Mouse (Mus musculus): ENCODE measurements around the gene Stk24. TPM values are rescaled to one million over a fixed set of nuclear protein-coding genes. Genes with fewer than 3 reads are reported as not detected.

Stk24 gene
- total RNA-seq, 1 experiment from 2014 or later, result 95.8 TPM

DNA sequence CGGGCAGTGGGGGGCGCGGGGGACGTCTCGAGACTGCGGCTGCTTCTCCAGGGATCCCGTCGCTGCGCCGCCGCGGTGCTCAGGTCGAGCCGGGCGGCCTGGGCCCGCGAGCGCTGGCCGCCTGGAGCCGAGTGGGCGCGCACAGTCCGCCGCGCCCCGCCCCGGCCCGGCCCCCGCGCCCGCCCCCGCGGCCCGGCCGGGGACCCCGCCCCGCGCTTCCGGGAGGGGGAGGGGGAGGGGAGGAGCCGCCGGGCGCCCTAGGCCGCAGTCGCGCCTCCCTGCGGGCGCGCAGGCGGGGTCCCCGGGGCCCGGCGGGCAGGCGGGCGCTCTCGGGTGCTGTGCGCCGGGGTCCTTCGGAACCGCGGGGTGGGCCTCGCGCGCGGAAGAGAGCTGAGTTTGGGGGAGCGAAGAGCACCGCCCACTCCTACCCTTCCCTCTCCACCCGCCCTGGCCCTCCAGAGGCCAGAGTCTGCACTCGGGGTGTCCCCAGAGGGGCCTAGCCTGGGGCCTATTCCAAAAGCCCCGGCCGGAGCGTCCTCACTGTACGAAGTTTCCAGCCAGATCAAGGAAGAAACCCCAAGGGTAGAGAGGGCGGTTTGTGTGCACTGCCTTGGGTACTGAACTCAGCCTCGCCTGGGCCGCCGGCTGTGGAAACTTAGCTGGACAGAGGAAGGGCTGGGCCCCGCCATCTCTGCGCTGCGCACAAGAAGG lies 540 bp downstream of the Stk24 start:
- peak; percentile 93 for DNase-seq

DNA sequence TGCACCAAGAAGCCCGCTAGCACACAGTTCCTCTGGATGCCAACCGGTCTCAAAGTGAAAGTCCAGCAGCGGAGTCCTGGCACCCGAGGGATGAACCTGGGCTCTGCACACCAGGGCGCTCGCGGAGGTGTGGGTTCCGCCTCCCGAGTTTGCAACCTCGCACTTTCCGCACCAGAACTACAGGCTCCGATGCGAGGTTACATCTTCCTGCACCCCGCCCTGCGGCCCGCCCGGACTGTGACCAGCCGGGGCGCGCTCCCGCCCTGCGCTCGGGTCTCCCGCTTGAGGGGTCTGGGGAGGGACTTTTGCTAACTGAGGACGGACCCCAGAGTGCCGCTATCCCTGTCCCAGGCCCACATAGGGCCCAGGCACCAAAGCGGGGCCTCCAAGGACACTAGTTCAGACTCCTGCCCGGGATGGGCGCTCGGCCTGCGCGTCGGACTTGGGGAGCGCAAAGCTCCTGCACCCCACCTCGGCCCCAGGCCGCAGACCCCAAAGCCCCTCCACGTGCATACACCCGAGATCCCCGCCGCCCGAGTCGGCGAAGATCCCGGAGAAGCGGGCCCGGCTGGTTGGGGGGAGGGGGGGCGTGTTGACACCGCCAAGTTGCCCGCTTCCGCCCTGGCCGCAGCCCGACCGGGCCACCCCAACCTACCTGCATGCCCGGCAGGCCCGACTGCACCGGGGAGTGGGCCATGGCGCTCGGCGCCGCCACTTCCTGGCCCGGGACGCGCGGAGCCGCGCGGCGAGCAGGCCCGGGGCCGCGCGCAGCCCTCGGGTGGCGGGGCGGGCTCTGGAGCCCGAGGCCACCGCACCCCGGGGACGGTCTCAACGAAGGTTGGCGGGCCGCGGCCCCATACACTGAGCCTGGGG lies 1.3 kb downstream of the Stk24 start:
- DNase-seq, result peak; percentile 81

DNA sequence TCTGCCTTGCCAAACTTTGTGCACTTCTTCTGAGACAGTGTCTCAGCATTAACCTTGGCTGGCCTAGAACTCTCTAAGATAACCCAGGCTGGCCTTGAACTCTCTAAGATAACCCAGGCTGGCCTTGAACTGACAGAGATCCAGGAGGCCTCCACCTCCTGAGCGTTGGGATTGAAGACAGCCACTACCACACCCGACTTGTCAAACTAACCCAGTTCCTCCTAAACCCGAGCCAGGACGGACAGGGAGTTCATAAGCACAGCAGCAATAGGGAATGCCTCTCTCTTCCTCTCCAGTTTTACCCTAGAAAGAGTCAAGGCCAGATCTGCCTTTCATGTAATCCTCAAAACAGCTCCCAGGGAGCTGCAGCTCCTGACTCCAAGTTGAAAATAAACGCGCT lies 3.2 kb downstream of the Stk24 start:
- DNase-seq, result no peak

DNA sequence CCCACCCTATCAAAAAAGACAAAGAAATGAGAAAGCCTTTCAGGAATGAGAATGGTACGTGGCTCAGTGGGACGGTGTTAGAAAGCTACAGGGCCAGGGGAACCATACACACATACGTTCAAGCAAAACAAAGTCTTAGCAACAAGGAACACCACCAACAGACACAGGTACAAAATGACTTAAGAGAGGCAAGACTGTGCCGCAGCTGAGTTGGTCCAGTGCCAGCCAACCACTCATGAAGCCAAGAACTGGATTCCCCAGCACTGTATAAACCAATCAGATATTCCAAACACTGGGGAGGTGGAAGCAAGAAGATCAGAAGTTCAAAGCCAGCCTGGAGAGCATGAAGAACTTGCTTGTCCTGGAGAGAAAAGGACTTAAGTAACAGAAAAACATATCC lies 5.9 kb downstream of the Stk24 start:
- DNase-seq, result no peak

DNA sequence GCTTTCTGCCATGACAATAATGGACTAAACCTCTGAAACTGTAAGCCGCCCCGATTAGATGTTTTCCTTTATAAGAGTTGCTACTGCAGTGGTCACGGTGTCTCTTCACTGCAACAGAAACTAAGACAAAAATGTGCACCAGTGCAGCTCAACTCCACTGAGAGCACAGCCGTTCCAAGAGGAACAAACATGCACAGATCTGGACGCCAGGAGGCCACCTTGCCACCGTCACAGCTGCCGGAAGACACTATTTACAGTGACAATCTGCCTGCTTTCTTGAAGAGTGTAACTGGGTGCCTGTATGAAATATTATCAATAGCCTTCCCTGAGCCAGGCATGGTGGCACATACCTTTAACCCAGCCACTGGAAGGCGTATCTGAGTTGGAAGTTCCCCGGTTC lies 6.8 kb downstream of the Stk24 start:
- no peak for DNase-seq

DNA sequence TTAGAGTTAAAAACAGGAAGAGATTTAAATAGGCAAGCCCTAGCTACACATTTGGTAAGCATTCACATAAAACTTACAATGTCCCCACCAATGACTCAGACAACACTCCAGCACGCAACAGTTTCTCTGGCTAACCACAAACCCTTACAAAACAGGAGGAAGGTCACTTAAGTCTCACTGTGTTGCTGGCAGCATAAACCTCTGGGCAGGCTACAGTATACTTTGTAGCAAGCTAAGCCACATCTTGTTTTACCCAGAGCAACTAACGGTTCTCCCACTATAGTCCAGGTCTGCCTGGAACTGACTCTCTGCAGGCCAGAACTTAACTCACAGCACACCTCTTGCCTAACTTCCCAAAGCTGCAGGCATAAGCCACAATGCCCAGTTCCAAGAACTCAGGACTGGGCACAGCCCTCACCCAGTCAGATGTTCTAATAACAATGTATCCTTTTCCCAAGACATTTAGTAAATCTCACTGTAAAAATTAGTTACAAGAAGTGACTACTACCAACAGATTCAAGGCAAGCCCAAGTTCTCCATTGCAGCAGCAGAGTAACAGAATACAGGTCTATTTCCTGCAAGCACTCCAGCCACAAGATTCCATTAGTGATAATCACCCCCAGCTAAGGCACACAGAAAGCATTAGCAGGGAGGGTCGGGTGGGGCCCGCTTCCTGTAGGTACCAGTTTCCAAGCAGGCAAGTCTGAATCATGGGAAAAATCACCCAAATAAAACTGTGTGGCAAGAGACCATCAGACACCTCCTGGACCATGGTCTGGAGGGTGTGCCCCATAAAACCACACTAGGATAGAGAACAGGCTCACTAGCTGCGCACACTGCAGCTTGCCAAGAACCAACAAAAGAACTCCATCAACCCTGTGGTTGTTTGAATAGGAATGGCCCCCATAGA lies 7.6 kb downstream of the Stk24 start:
- DNase-seq, result peak; percentile 60

DNA sequence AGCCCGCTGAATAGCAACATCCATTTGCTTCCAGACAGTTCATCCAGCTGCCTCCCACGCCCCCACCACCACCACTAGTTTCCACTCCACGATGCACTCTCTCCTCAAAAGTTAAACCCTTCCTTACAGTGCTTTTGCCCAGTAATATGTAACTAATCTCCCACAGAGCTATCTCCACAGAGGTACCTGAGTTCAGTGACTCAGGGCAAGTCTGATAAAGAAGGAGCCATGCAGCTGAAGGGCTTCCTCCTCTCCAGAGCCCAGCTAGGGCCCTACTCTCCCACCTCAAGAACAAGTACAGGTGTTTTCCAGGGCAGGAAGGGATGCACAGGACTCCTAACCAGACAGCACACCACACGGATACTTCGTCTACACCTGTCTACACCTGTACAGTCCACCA lies 10.4 kb downstream of the Stk24 start:
- DNase-seq, result no peak

DNA sequence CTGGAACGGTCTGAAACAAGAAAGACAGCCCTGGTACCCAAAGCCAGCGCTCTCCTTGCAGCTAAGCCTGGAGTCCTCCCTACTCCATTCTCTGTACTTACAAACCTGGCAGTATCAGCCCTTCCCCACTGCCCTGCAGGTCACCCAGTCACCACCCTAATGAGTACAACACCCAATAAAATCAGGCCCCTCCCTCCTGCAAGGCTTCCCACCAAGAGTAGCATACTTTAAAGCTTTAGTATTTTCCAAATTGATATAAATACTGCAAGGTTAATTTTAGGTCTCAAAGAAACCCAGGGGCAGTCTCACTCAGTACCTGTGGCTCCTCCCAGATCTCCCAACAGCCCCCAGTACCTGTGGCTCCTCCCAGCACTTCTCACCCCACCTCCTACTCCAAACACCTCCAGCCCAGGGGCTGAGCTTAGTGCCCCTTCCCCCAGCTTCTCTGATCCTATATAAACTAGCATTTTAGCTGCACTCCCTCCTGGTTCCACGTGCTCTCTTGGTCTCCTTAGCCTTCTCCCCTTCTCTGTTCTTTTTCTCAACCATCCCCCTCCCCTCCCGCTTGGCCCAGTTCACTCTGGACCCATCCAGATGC lies 11.6 kb downstream of the Stk24 start:
- no peak for DNase-seq

DNA sequence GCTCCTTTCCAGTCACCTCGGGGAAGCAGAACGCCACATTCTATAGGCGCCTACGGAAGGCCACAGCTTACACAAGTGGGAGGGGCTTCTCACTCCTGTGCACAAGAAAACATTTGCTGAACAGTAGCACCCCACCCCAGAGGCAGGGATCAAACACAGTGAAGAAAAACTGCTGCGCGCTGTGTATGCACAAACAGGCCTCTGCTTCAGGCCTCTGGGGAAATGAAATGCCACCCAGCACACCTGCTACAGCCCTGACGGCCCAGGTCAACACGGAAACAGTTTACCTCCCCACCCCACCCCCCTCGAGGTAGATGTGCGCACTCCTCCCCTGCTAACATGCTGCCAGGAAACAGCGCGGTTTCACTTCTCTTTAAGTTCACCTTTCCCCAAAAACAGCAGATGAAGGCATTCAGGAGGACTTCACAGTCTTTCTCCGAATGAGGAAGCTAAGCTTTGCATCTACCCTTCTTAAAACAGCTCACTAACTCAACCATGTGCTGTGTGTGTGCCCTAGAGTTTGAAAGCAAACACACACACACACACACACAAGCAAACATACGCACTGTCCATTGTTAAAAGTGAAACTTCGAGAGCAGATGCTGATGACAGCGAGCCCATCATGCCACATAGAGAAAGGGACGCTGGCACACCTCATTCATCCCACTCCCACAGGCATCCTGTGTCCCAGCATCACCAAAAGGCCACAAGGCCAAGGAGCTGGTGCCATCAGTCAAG lies 13.7 kb downstream of the Stk24 start:
- DNase-seq, result no peak

DNA sequence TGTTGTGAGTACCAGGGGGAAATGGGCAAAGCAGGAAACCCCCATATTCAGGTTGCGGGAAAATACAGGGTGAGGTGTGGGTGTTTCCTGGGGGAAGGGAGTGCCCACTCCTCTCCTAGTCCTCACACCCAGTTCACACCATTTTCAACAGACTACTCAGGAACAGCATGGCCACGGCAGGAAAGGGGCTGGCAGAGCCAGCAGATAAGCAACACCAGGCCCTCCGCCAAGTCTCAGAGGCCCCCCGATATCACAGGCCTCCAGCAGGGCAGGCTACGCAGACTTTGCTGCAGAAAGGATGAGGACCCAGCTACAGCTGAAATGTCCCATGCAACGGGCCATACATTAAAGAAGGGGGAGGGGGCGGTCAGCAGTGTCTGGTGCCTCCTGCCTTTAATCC lies 14.4 kb downstream of the Stk24 start:
- DNase-seq, result no peak

DNA sequence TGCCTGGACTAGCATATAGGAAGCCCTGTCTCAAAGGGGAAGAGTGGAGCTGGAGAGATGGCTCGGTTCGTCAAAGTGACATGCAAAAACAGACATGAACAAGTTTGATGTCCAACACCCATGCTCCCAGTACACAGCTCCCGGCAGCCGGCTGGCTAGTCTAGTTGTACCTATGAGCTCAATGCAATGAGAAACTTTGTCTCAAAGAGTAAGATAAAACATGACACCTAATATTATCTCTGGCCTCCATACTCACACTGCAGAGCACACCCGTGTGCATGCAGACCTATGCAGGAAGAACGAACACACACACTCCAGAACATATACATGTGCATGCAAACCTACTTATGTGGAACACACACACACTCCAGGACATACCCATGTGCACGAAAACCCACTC lies 15.5 kb downstream of the Stk24 start:
- DNase-seq, result no peak

DNA sequence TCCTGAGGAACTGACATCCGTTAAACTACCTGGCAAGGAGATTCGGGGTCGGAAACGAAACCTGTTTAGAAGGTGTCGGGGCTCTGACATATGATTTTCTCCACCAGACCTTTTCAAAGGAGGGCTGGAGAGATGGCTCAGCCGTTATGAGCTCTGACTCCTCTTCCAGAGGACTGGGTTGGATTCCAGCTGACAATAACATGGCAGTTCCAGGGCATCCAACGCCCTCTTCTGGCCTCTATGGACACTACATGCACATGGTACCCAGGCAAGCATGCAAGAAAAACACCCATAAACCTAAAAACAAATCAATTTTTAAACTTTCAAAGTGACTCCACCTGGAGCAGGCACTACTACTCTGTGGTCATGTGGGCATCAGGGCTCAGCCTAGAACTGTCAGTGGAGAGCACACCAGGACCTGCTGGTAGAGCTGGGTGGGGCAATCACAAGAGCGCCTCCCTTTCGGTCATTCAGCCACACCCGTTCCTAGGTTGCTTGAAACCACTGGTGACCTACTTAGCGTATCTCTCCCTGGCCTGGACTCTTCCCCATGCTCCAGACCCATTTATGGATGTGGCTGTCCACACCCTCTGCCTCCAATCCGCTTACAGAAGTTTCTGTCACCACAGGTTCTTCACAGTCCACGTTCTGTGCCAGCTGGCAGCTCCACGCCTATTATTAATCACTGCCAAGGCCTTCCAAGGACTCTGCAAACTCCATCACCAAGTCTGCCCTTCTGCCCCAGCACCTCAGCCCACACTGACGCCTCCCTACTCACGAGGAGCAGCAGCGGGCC lies 18.3 kb downstream of the Stk24 start:
- DNase-seq, result peak; percentile 92

DNA sequence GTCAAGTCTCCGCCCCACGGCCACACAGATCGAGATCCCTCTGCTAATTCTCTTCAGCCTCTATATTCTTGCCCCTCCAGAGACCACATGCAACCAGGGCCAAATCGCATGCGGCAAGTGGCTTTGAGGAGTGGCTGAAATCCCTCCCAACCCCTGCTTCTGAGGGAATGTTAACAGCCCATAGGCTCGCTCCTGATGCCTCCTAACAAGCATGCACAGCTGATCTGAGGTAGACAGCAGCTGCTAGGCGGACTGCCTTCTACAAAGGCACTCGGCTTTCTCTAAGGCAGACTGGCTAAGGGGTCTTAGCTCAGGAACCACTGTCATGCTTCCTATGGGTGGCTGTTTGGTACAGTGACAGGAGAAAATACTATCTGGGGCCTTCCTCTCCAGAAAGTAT lies 20.0 kb downstream of the Stk24 start:
- no peak for DNase-seq

DNA sequence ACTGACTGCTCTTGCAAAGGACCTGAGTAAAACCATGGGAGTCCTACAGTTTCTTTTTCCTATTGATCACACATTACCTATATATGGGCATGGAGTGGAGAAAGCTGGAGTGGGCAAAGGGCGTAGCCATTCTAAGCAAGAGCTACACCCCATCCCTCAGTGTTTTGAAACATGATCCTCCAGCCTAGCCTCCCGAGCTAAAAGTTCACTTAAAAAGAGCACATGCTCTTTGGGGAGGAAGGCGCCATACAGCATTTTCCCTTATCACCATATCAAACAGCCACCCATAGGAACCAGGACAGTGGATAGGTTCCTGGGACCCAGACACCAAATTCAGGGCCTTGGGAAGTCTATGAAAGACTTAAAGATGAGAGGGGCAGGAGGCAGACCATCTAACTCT lies 20.8 kb downstream of the Stk24 start:
- no peak for DNase-seq

DNA sequence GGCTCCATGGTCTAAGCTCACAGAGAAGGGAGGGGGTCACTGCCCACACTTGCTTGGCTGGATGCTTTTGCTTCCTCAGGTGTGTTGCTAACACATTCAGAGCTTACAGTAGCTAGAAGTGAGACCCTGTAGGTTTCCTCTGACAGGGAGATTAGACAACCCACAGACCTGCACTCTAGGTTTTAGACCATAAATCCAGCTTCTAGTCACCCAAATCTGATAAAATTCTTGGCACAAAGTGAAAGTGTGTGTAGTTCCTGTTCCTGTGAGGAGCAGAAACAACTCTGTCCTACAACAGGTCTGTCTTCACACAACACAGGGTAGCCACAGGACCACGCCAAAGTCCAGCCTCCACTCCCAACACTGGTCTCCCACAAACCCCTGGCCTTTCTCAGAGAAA lies 21.5 kb downstream of the Stk24 start:
- DNase-seq, result no peak

DNA sequence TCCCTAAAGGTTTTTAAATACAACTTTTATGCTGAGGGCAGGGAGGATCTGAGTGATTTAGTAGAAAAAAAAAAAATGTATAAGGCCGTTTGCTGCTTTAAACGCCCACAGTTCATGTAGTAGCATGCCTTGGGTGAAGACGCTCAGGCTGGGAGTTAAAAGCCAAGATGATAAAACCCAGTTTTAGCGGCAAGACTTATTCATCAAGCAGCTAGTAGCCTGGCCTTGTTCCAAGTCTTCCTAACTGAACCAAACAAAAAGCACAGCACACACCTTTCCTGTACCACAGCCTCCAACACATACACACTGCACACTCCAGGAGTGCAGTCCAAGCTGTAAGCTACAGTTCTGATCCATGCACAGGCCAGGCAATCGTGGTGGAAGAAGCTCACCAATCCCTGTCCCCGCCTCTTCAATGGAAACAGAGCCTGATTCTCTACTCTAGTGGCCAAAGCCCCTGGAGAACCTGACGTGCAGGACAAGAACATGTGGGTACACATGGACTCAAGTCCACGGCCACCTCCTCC lies 23.4 kb downstream of the Stk24 start:
- no peak for DNase-seq

DNA sequence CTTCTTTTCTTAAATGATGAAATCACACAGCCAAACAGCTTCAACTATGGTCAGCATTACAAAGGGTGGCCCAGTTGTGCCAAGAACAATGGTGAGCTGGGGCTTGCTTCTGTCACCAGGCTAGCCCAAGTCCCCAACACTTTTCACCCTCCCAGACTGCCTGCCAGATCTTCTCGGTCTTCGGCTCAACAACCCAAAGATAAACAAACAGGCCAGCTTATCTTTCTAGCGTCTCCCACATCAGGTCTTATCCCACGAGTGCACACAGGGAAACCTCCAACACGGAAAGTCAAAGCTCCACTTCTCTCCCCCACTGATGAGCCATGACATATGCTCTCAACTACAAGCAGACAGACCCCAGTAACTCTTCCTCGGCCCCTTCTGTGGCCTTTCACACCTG lies 24.1 kb downstream of the Stk24 start:
- DNase-seq, result no peak

DNA sequence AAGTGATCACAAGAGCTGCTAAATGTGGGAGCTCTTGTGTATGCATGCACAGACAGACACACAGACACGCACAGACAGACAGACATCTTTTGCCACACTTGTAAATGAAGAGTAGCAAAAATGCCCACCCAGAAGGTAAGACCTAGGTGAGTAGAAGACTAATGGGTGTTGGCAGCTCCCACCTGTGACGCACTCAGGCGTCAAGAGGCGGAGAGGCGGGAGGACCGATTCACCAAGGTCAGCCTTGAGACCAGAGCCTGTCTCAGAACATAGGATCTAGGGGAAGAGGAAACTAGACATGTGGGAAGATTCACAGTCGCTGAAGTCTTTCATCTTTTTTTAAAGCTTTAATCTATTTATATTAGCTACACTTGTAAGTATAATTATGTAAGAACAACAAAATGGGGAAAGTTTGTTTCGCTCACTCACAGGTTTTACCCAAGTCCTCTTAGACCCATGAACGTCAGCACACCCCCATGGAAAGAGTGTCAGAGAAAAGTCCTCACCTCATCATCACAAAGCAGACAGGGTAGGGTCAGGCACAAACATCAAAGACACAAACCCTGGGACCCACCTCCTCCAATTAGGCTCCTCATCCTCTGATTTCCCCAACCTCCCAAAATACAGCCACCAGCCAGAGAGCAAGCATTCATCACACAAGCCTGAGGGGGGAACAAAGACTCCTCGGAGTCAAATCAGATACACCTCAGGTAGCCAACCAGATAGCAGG lies 26.0 kb downstream of the Stk24 start:
- peak; percentile 74 for DNase-seq

DNA sequence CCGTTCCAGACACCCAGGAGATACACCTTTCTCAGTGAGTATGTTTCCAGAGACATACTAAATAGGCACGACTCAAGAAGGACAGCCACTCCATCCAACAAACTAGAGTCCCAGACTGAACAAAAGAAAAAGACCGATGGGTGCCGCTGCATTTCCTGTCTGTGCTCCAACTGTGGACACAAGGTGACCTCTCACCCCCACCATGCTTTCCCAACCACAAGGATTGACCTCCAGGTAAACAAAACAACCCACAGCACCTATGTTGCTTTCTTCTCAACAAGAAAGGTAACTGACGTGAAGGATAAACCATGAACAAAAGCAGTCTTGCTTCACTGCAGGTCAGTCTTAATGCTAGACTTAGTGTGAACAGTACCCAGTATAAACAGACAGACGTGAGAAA lies 27.1 kb downstream of the Stk24 start:
- no peak for DNase-seq

DNA sequence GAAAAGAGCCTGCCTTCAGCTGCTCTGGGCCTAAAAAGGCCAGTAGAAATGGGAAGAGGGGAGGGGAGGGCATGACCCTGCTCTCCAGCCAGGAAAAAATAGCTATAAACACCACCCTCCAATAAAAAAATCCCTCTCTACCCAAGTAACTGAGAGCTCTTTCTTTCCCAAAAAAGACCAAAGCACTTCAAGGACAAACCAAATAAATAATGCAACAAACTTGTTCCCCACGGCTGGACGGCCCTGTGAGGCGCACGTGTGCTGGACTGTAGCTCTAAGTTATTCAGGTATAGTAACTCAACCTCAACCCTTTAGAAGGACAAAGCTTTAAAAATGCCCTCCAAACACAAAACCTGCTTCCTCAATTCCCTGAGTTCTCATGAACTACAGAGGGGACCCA lies 28.1 kb downstream of the Stk24 start:
- DNase-seq, result no peak

Data from adrenal gland, postnatal 14 days (tissue).